Mouse (Mus musculus) kidney, embryonic 14.5 days (tissue): Measurements from ENCODE around the gene Ip6k1. TPM values are rescaled to one million over a fixed set of nuclear protein-coding genes. Genes with fewer than 3 reads are reported as not detected.

Experiments used
- ATAC-seq: fragments of 200-750 bp; cut with Nextera tagmentation; 2 replicates; pipeline ENCODE4 v1.8.0; 2017; ENCODE audit warnings: moderate number of reproducible peaks, mild to moderate bottlenecking, moderate TSS enrichment, moderate library complexity; ENCODE audit not compliant: low FRiP score, low TSS enrichment
- H3K27ac ChIP-seq: fragments of 300-500 bp; sonication (generic); 2 replicates; pipeline ENCODE4 v1.5.1; 2014; ENCODE audit warnings: low read depth, mild to moderate bottlenecking, low read length, moderate library complexity, mixed read lengths
- H3K27me3 ChIP-seq: fragments of 300-500 bp; sonication (generic); 2 replicates; pipeline ENCODE4 v1.6.1; 2014; ENCODE audit warnings: mild to moderate bottlenecking, low read length; ENCODE audit not compliant: control insufficient read depth, insufficient read depth
- H3K36me3 ChIP-seq: fragments of 300-500 bp; sonication (generic); 2 replicates; pipeline ENCODE4 v1.6.1; 2014; ENCODE audit warnings: low read length, mixed read lengths; ENCODE audit not compliant: control insufficient read depth, insufficient read depth
- H3K4me1 ChIP-seq: fragments of 300-500 bp; sonication (generic); 2 replicates; pipeline ENCODE4 v1.6.1; 2014; ENCODE audit warnings: low read length, mixed read lengths; ENCODE audit not compliant: control insufficient read depth, insufficient read depth
- H3K4me2 ChIP-seq: fragments of 300-500 bp; sonication (generic); replicated peaks from 2 replicates; pipeline ENCODE4 v1.6.1; 2014; ENCODE audit warnings: low read depth, mild to moderate bottlenecking, low read length
- H3K4me3 ChIP-seq: fragments of 300-500 bp; sonication (generic); 2 replicates; pipeline ENCODE4 v1.5.1; 2014; ENCODE audit warnings: mild to moderate bottlenecking, low read length
- H3K9ac ChIP-seq: fragments of 300-500 bp; sonication (generic); 2 replicates; pipeline ENCODE4 v1.6.1; 2014; ENCODE audit warnings: low read depth, mild to moderate bottlenecking, low read length, moderate library complexity
- H3K9me3 ChIP-seq: fragments of 300-500 bp; sonication (generic); 2 replicates; pipeline ENCODE4 v1.6.1; 2016; ENCODE audit warnings: low read length; ENCODE audit not compliant: control insufficient read depth
- WGBS: fragments of 180-500 bp; shearing (Covaris S2); extraction: QIAGEN DNeasy Blood & Tissue Kit; methylation state at CpG from one replicate; pipeline ENCODE4 v1.1.7; 2014; 5-methylcytosine and 5-hydroxymethylcytosine counted together
- polyA plus RNA-seq: library from polyadenylated mRNA; unstranded; fragments of >200 nt; fragmentation: Nextera tagmentation; extraction: Ambion mirVana; gene quantifications from 2 replicates; pipeline ENCODE4 v1.2.1, GENCODE M21; 2014

The Ip6k1 gene
- polyA plus RNA-seq, 1 experiment from 2014 or later: 28.4 TPM

GRCm38 (mm10) chr9:107964681-107965080 lies 37.6 kb upstream of the Ip6k1 start:
- H3K4me2 ChIP-seq: no peak overlapping the region
- 96% methylated on average over 9 of the region's 9 CpGs for WGBS
- H3K36me3 ChIP-seq: peaks cover 45% of the 10 kb centered on the region
- H3K4me3 ChIP-seq: no peak overlapping the region
- H3K9me3 ChIP-seq: no peaks in the 10 kb centered on the region
- H3K27me3 ChIP-seq: no peaks in the 10 kb centered on the region
- no peak for ATAC-seq
- H3K27ac ChIP-seq: no peak overlapping the region
- H3K4me1 ChIP-seq: no peaks in the 10 kb centered on the region
- H3K9ac ChIP-seq: no peak overlapping the region

DNA sequence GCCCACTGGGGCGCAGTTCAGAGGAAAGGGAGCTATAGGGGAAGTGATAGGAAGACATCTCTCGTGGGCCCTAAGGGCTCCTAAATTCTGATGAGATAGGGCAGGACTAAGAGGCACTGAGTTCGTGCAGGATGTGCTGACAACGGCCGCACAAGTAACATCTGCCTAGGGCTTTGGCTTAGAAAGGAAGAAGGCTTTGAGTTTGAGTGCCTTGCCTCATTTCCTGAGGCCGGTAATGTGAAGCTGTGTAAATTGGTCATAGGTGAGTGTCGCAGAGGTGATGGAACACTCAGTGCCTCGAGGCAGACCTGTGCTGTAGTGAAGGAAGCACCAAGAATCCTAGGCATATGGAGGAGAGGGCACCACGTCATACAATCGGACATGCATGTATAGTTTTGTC lies 35.6 kb upstream of the Ip6k1 start:
- 83% methylated on average over 10 of the region's 10 CpGs for WGBS
- no peak overlapping the region for H3K4me3 ChIP-seq
- H3K27ac ChIP-seq: no peak overlapping the region
- H3K4me2 ChIP-seq: no peak overlapping the region
- no peak overlapping the region for H3K9ac ChIP-seq
- no peaks in the 10 kb centered on the region for H3K9me3 ChIP-seq
- no peak for ATAC-seq
- H3K4me1 ChIP-seq: no peaks in the 10 kb centered on the region
- H3K27me3 ChIP-seq: no peaks in the 10 kb centered on the region
- H3K36me3 ChIP-seq: peaks cover 43% of the 10 kb centered on the region

GRCm38 (mm10) chr9:107967437-107967836 lies 34.9 kb upstream of the Ip6k1 start:
- no peaks in the 10 kb centered on the region for H3K4me1 ChIP-seq
- H3K36me3 ChIP-seq: peaks cover 40% of the 10 kb centered on the region
- H3K4me3 ChIP-seq: no peak overlapping the region
- 89% methylated on average over 6 of the region's 6 CpGs for WGBS
- no peak overlapping the region for H3K27ac ChIP-seq
- no peak overlapping the region for H3K4me2 ChIP-seq
- H3K9ac ChIP-seq: no peak overlapping the region
- no peak for ATAC-seq
- H3K9me3 ChIP-seq: no peaks in the 10 kb centered on the region
- H3K27me3 ChIP-seq: no peaks in the 10 kb centered on the region

DNA sequence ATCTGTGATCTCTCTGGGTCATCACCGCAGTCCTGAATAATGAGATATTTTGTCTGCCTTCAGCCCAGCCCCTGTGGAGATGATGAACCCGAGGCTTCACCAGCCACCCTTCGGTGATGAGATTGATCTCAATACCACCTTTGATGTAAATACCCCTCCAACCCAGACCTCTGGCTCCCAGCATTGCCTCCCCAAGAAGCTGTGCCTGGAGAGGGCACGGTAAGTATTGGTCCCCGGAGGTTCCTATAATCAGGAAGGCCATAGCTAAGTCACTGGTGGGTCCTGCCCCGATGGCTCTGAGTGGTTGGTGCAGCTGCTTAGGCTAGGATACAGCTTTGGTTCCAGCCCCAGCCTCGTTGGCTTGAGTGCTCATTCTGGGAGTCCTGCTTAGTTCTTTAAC lies 33.8 kb upstream of the Ip6k1 start:
- Histone ChIP-seq H3K9ac (no peak overlapping the region), H3K4me2 (no peak overlapping the region), H3K36me3 (peaks cover 34% of the 10 kb centered on the region), H3K4me3 (no peak overlapping the region), H3K27me3 (no peaks in the 10 kb centered on the region), H3K4me1 (no peaks in the 10 kb centered on the region), H3K9me3 (no peaks in the 10 kb centered on the region), H3K27ac (no peak overlapping the region)
- no peak for ATAC-seq
- 89% methylated on average over 7 of the region's 7 CpGs for WGBS

DNA sequence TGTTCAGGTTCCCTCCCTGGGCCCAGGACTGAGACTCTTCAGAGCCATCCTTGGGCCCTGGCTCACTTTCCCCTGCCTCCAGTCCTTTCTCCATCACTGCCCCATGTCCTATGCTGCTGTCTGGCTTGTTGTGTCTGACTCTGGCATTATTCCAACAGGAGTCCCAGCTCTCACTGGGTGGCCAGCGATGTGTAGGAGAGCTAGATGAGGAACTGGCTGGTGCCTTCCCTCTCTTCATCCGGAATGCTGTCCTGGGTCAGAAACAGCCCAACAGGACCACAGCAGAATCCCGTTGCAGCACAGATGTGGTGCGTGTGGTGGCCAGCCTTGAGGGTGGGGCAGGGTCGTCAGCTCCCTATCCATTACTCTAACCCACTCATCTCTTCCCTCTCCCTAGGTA lies 32.0 kb upstream of the Ip6k1 start:
- peaks cover 25% of the 10 kb centered on the region for H3K36me3 ChIP-seq
- no peak overlapping the region for H3K4me2 ChIP-seq
- no peak overlapping the region for H3K27ac ChIP-seq
- H3K4me3 ChIP-seq: no peak overlapping the region
- WGBS: 90% methylated on average over 5 of the region's 5 CpGs
- no peaks in the 10 kb centered on the region for H3K4me1 ChIP-seq
- H3K9ac ChIP-seq: no peak overlapping the region
- no peaks in the 10 kb centered on the region for H3K27me3 ChIP-seq
- H3K9me3 ChIP-seq: no peaks in the 10 kb centered on the region
- no peak for ATAC-seq

GRCm38 (mm10) chr9:107971690-107972541 lies 30.4 kb upstream of the Ip6k1 start:
- H3K27me3 ChIP-seq: no peaks in the 10 kb centered on the region
- WGBS: 67% methylated on average over 8 of the region's 8 CpGs
- no peaks in the 10 kb centered on the region for H3K9me3 ChIP-seq
- no peak for ATAC-seq
- no peak overlapping the region for H3K4me2 ChIP-seq
- peaks cover 25% of the 10 kb centered on the region for H3K36me3 ChIP-seq
- H3K9ac ChIP-seq: no peak overlapping the region
- no peak overlapping the region for H3K4me3 ChIP-seq
- peaks cover 4% of the 10 kb centered on the region; the same call in 1 of the 2 replicates for H3K4me1 ChIP-seq
- H3K27ac ChIP-seq: no peak overlapping the region

GRCm38 (mm10) chr9:107974491-107975171 lies 27.7 kb upstream of the Ip6k1 start:
- Histone ChIP-seq H3K36me3 (peaks cover 17% of the 10 kb centered on the region; the same call in 1 of the 2 replicates), H3K4me1 (peaks cover 4% of the 10 kb centered on the region; the same call in 1 of the 2 replicates), H3K4me2 (no peak overlapping the region), H3K27me3 (no peaks in the 10 kb centered on the region), H3K27ac (no peak overlapping the region), H3K9me3 (no peaks in the 10 kb centered on the region), H3K9ac (no peak overlapping the region), H3K4me3 (no peak overlapping the region)
- WGBS: 80% methylated on average over 10 of the region's 10 CpGs
- ATAC-seq: no peak

DNA sequence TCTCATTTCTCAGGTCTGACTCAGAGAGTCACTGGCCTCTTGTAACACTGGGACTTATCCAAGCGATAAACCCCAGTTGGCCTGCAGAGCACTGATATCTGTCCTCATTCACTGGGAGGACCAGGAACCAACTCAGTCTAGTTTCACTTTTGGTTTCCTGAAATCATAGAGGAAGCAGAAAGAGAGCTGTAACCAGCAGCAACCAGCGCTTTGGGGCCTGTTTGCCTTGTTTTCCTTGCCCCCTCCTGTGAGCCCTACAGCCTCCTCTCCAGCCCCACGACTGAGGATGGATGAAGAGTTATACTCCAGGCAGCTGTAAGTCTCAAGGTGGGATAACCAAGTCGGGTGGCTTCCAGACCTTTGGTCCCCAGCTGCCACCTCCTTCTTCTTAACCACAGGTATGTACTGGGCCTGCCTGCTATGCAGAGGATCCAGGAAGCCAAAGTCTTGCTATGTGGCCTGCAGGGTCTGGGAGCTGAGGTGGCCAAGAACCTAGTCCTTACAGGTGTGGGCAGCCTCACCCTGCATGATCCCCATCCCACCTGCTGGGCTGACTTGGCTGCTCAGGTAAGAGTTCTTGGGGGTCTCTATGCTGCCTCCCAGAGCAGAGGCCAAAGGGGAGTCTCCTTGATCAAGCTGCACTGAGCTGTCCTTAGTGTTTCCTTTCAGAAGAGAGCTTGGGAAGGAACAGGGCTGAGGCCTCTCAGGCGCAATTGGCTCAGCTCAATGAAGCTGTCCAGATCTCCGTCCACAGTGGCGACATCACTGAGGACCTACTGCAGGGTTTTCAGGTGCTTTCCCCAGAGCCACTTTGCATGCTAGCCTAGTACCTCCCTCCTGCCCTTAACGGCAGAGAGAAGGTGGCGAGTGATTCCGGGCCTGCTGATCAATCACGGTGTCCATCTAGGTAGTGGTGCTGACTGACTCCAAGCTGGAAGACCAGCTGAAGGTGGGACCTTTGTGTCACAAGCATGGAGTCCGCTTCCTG lies 26.6 kb upstream of the Ip6k1 start, which contains the start of gene Uba7:
Gene Uba7 (plus strand): TSS at position 107 of the 988 bp plus-strand sequence.
- ATAC-seq: no peak
- H3K4me1 ChIP-seq: peaks cover 5% of the 10 kb centered on the region
- peaks cover 16% of the 10 kb centered on the region; the same call in 1 of the 2 replicates for H3K36me3 ChIP-seq
- peak within 1 kb of the TSS; percentile 8; the same call in 1 of the 2 replicates for H3K4me2 ChIP-seq
- H3K27ac ChIP-seq: peak within 1 kb of the TSS; percentile 34; the same call in 1 of the 2 replicates
- no peaks in the 10 kb centered on the region for H3K9me3 ChIP-seq
- H3K27me3 ChIP-seq: no peaks in the 10 kb centered on the region
- no peak within 1 kb of the TSS for H3K9ac ChIP-seq
- 71% methylated on average over 12 of the region's 12 CpGs for WGBS
- H3K4me3 ChIP-seq: no peak within 1 kb of the TSS
